Mouse (Mus musculus) heart, adult 2 months (tissue): Measurements from ENCODE around the gene Cd81.

Source experiments
- CTCF ChIP-seq: fragments of 200-600 bp; IDR thresholded peaks from 2 replicates; pipeline ENCODE4 v1.8.1; 2022; ENCODE audit warnings: antibody characterized with exemption, mild to moderate bottlenecking, moderate library complexity
- POLR2A ChIP-seq: fragments of 200-500 bp; IDR thresholded peaks from 2 replicates; pipeline ENCODE4 v1.6.1; 2011; ENCODE audit warnings: mild to moderate bottlenecking, low read depth, low read length, control low read depth; ENCODE audit not compliant: insufficient read depth

- TF ChIP-seq CTCF (no peak), POLR2A (0 out of 2 replicates have a peak, but pooled peaks have one; percentile 23)
Observed at GRCm38 (mm10) chr7:143055499-143056186, 3.1 kb downstream of the Cd81 start.
